Mouse (Mus musculus): Measurements from ENCODE around the gene Mgat3. TPM values are rescaled to one million over a fixed set of nuclear protein-coding genes. Genes with fewer than 3 reads are reported as not detected.

The Mgat3 gene
- total and polyA plus RNA-seq, 3 experiments, result not detected

DNA sequence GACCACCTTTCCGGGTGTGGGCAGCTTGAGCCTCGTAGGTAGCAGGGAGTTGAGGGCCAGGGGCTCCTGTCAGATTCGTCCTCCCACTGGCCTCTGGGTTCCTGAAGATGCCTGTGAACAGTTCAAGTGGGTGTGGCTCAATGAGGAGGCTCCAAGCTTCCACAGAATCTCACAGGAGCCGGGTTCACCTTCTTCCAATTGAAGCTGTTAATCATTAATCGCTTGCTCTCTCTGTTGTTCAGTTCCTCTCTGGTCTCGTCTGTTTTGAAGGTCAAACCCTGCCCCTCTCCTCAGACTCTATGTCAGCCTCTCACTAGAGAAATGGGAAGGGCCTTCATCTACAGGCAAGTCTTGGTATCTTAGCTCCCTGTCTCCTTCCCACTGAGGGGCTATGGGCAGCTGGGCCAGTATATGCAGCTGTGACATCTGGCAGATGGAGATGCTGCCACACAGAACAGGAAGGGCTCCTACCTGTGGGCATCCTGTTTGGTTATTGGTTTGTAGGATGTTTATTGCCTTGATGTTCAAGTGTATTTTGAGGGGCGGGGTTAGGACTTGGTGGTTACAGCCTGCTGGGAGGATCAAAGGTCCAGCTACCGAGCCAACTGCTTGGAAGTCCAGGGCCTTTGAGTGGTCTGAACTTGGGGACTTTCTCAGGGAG lies 18.2 kb downstream of the Mgat3 start:
- Histone ChIP-seq H3K9ac (ENCODE audit: control insufficient read depth, low read depth, low read length, poor library complexity, severe bottlenecking) (no peak overlapping the region), H3K79me2 (ENCODE audit: control insufficient read depth, insufficient read depth, low read length, poor library complexity) (no peaks in the 10 kb centered on the region), H3K4me1 (ENCODE audit: control insufficient read depth in 1 of 2, insufficient read depth in 2 of 2, low read length in 2 of 2) (no peaks in the 10 kb centered on the region), H3K9me3 (replicated peaks; ENCODE audit: insufficient read depth, low read length) (no peaks in the 10 kb centered on the region), H3K4me3 (ENCODE audit: control insufficient read depth in 1 of 2, insufficient read depth in 1 of 2, low read depth in 2 of 2, low read length in 2 of 2) (no peak overlapping the region), H3K36me3 (ENCODE audit: control insufficient read depth in 1 of 2, insufficient read depth in 2 of 2, low read length in 2 of 2) (no peaks in the 10 kb centered on the region), H3K27ac (ENCODE audit: control insufficient read depth, low read depth, low read length) (no peak overlapping the region), H3K27me3 (ENCODE audit: control insufficient read depth in 1 of 2, insufficient read depth in 2 of 2, low read length in 2 of 2) (peaks cover 2% of the 10 kb centered on the region in 2 experiments; a peak in 3 of 4 replicates)
- TF ChIP-seq CTCF (IDR thresholded peaks at IDR 0.05 in 2 of 3, conservative IDR thresholded peaks at IDR 0.05 in 1 of 3; ENCODE audit: control insufficient read depth in 1 of 3, insufficient read depth in 1 of 3, low read depth in 2 of 3, low read length in 3 of 3, poor library complexity in 1 of 3, severe bottlenecking in 1 of 3), result no peak
- TF ChIP-seq MAX (IDR thresholded peaks at IDR 0.05; ENCODE audit: low read length), result no peak
- no peak for TF ChIP-seq JUND (IDR thresholded peaks at IDR 0.05; ENCODE audit: low read depth, low read length)
- no peak for TF ChIP-seq BHLHE40 (IDR thresholded peaks at IDR 0.05; ENCODE audit: borderline replicate concordance, low read depth, low read length)
- TF ChIP-seq KAT2A (conservative IDR thresholded peaks at IDR 0.05; ENCODE audit: low read depth, low read length), result no peak
- no peak for TF ChIP-seq MAFK (IDR thresholded peaks at IDR 0.05; ENCODE audit: borderline replicate concordance, low read depth, low read length)
- no peak for DNase-seq (ENCODE audit: low read depth, low spot score)

DNA sequence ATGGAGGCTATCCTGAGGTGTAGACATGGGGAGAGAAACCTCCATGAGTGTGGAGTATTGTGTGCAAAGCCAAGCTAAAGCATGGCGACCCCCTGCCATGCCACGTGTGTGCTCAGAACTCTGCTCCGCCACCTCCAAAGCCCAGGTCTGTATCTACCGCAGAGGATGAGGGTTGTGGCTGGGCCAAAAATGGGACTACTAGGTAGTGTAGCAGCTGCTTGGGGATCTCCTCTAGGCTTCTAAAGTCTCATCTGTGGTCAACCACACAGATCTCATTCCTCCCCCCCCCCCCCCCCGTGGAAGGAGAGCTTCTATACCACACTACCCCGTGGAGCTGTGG lies 18.7 kb downstream of the Mgat3 start:
- TF ChIP-seq E2F4 (IDR thresholded peaks at IDR 0.05; ENCODE audit: borderline replicate concordance, low read depth, low read length) (no peak), CTCF (IDR thresholded peaks at IDR 0.05 in 2 of 3, conservative IDR thresholded peaks at IDR 0.05 in 1 of 3; ENCODE audit: control insufficient read depth in 1 of 3, insufficient read depth in 1 of 3, low read depth in 2 of 3, low read length in 3 of 3, poor library complexity in 1 of 3, severe bottlenecking in 1 of 3) (no peak), HCFC1 (IDR thresholded peaks at IDR 0.05; ENCODE audit: low read depth, low read length) (no peak), CHD1 (IDR thresholded peaks at IDR 0.05; ENCODE audit: low read depth, low read length) (no peak), USF2 (IDR thresholded peaks at IDR 0.05; ENCODE audit: borderline replicate concordance in 1 of 2, insufficient read depth in 1 of 2, low read depth in 1 of 2, low read length in 2 of 2) (no peak), SIN3A (IDR thresholded peaks at IDR 0.05; ENCODE audit: low read length) (no peak), NRF1 (IDR thresholded peaks at IDR 0.05; ENCODE audit: insufficient read depth, low read depth, low read length, poor library complexity, severe bottlenecking) (no peak), MXI1 (IDR thresholded peaks at IDR 0.05; ENCODE audit: low read depth, low read length) (no peak), ZNF384 (IDR thresholded peaks at IDR 0.05; ENCODE audit: low read depth, low read length) (no peak), GATA1 (IDR thresholded peaks at IDR 0.05; ENCODE audit: low read depth, low read length) (no peak), POLR2A (IDR thresholded peaks at IDR 0.05; ENCODE audit: control insufficient read depth in 1 of 2, insufficient read depth in 1 of 2, low read depth in 1 of 2, low read length in 2 of 2, poor library complexity in 1 of 2) (no peak), ZMIZ1 (IDR thresholded peaks at IDR 0.05; ENCODE audit: low read depth, low read length) (no peak)
- H3K36me3 ChIP-seq (ENCODE audit: control insufficient read depth in 1 of 2, insufficient read depth in 2 of 2, low read length in 2 of 2), result no peaks in the 10 kb centered on the region
- H3K27ac ChIP-seq (ENCODE audit: control insufficient read depth, low read depth, low read length), result no peak overlapping the region
- H3K9me3 ChIP-seq (replicated peaks; ENCODE audit: insufficient read depth, low read length), result no peaks in the 10 kb centered on the region
- H3K4me1 ChIP-seq (ENCODE audit: control insufficient read depth in 1 of 2, insufficient read depth in 2 of 2, low read length in 2 of 2), result no peaks in the 10 kb centered on the region
- no peaks in the 10 kb centered on the region for H3K79me2 ChIP-seq (ENCODE audit: control insufficient read depth, insufficient read depth, low read length, poor library complexity)
- DNase-seq (ENCODE audit: low read depth, low spot score), result no peak
- peaks cover 2% of the 10 kb centered on the region in 2 experiments; a peak in 3 of 4 replicates for H3K27me3 ChIP-seq (ENCODE audit: control insufficient read depth in 1 of 2, insufficient read depth in 2 of 2, low read length in 2 of 2)
- no peak overlapping the region for H3K4me3 ChIP-seq (ENCODE audit: control insufficient read depth in 1 of 2, insufficient read depth in 1 of 2, low read depth in 2 of 2, low read length in 2 of 2)
- H3K9ac ChIP-seq (ENCODE audit: control insufficient read depth, low read depth, low read length, poor library complexity, severe bottlenecking), result no peak overlapping the region
